Mouse (Mus musculus) limb, embryonic 11.5 days (tissue): ENCODE results near the gene Trim9. TPM values are rescaled to one million over a fixed set of nuclear protein-coding genes. Genes with fewer than 3 reads are reported as not detected.

Experiments
- ATAC-seq: fragments of 200-750 bp; cut with Nextera tagmentation; 2 replicates; pipeline ENCODE4 v1.8.0; 2017; ENCODE audit warnings: low read depth; ENCODE audit not compliant: insufficient number of reproducible peaks, low FRiP score, low TSS enrichment
- DNase-seq: peaks from one replicate; pipeline ENCODE4 v3.0.0-alpha.2; 2015; ENCODE audit warnings: low spot score
- H3K27ac ChIP-seq: fragments of 300-500 bp; sonication (generic); replicated peaks from 2 replicates; pipeline ENCODE4 v1.5.1; 2014; ENCODE audit warnings: low read depth, mild to moderate bottlenecking, low read length
- H3K27me3 ChIP-seq: fragments of 300-500 bp; sonication (generic); 2 replicates; pipeline ENCODE4 v1.6.1; 2014; ENCODE audit warnings: mild to moderate bottlenecking, low read length, mixed read lengths; ENCODE audit not compliant: control insufficient read depth, insufficient read depth
- H3K36me3 ChIP-seq: fragments of 300-500 bp; sonication (generic); 2 replicates; pipeline ENCODE4 v1.6.1; 2014; ENCODE audit warnings: mild to moderate bottlenecking, low read length, moderate library complexity, mixed read lengths; ENCODE audit not compliant: control insufficient read depth, insufficient read depth
- H3K4me1 ChIP-seq: fragments of 300-500 bp; sonication (generic); 2 replicates; pipeline ENCODE4 v1.6.1; 2014; ENCODE audit warnings: low read length, mixed read lengths; ENCODE audit not compliant: control insufficient read depth, insufficient read depth
- H3K4me2 ChIP-seq: fragments of 300-500 bp; sonication (generic); 2 replicates; pipeline ENCODE4 v1.6.1; 2014; ENCODE audit warnings: low read depth, mild to moderate bottlenecking, moderate library complexity; ENCODE audit not compliant: severe bottlenecking
- H3K4me3 ChIP-seq: fragments of 300-500 bp; sonication (generic); 2 replicates; pipeline ENCODE4 v1.5.1; 2014; ENCODE audit warnings: low read depth, low read length
- H3K9ac ChIP-seq: fragments of 300-500 bp; sonication (generic); 2 replicates; pipeline ENCODE4 v1.6.1; 2014; ENCODE audit warnings: mild to moderate bottlenecking, low read length
- H3K9me3 ChIP-seq: fragments of 300-500 bp; sonication (generic); 2 replicates; pipeline ENCODE4 v1.6.1; 2016; ENCODE audit warnings: low read length; ENCODE audit not compliant: control insufficient read depth
- WGBS: fragments of 180-500 bp; shearing (Covaris S2); extraction: QIAGEN DNeasy Blood & Tissue Kit; methylation state at CpG from one replicate; pipeline ENCODE4 v1.1.7; 2014; 5-methylcytosine and 5-hydroxymethylcytosine counted together
- polyA plus RNA-seq: library from polyadenylated mRNA; unstranded; fragments of >200 nt; fragmentation: Nextera tagmentation; extraction: Ambion mirVana; gene quantifications from 2 replicates; pipeline ENCODE4 v1.2.1, GENCODE M21; 2014

Gene Trim9
- polyA plus RNA-seq, 1 experiment from 2014 or later, result 0.40 TPM

GRCm38 (mm10) chr12:70307881-70308280 lies 39.5 kb downstream of the Trim9 start:
- no peak for DNase-seq
- Histone ChIP-seq H3K9me3 (no peaks in the 10 kb centered on the region), H3K4me1 (no peaks in the 10 kb centered on the region), H3K4me2 (no peak overlapping the region), H3K27ac (no peak overlapping the region), H3K4me3 (no peak overlapping the region), H3K36me3 (no peaks in the 10 kb centered on the region), H3K27me3 (no peaks in the 10 kb centered on the region), H3K9ac (no peak overlapping the region)
- no peak for ATAC-seq
- WGBS, result 88% methylated on average over 7 of the region's 7 CpGs

- ATAC-seq (no peak), DNase-seq (no peak)
- Histone ChIP-seq H3K9ac (no peak overlapping the region), H3K36me3 (no peaks in the 10 kb centered on the region), H3K27ac (no peak overlapping the region), H3K9me3 (no peaks in the 10 kb centered on the region), H3K27me3 (no peaks in the 10 kb centered on the region), H3K4me1 (no peaks in the 10 kb centered on the region), H3K4me2 (no peak overlapping the region), H3K4me3 (no peak overlapping the region)
- WGBS, result 90% methylated on average over 5 of the region's 5 CpGs
Measured at GRCm38 (mm10) chr12:70307062-70307461, 40.4 kb downstream of the Trim9 start.

- no peak overlapping the region for H3K27ac ChIP-seq
- no peaks in the 10 kb centered on the region for H3K36me3 ChIP-seq
- H3K4me1 ChIP-seq, result no peaks in the 10 kb centered on the region
- DNase-seq, result no peak
- no peaks in the 10 kb centered on the region for H3K9me3 ChIP-seq
- H3K4me3 ChIP-seq, result no peak overlapping the region
- no peak for ATAC-seq
- 86% methylated on average over 6 of the region's 6 CpGs for WGBS
- no peak overlapping the region for H3K9ac ChIP-seq
- H3K4me2 ChIP-seq, result no peak overlapping the region
- H3K27me3 ChIP-seq, result no peaks in the 10 kb centered on the region
Measured at GRCm38 (mm10) chr12:70304014-70304413, 43.4 kb downstream of the Trim9 start.

GRCm38 (mm10) chr12:70303525-70303924 lies 43.9 kb downstream of the Trim9 start:
- Histone ChIP-seq H3K4me2 (no peak overlapping the region), H3K27ac (no peak overlapping the region), H3K36me3 (no peaks in the 10 kb centered on the region), H3K4me1 (no peaks in the 10 kb centered on the region), H3K9me3 (no peaks in the 10 kb centered on the region), H3K4me3 (no peak overlapping the region), H3K9ac (no peak overlapping the region), H3K27me3 (no peaks in the 10 kb centered on the region)
- ATAC-seq, result no peak
- WGBS, result 87% methylated on average over 7 of the region's 7 CpGs
- DNase-seq, result no peak

- WGBS, result 78% methylated on average over 5 of the region's 5 CpGs
- no peak overlapping the region for H3K4me3 ChIP-seq
- no peak for DNase-seq
- no peak overlapping the region for H3K9ac ChIP-seq
- no peaks in the 10 kb centered on the region for H3K4me1 ChIP-seq
- H3K9me3 ChIP-seq, result no peaks in the 10 kb centered on the region
- H3K36me3 ChIP-seq, result no peaks in the 10 kb centered on the region
- H3K27ac ChIP-seq, result no peak overlapping the region
- no peak for ATAC-seq
- no peaks in the 10 kb centered on the region for H3K27me3 ChIP-seq
- no peak overlapping the region for H3K4me2 ChIP-seq
Measured at GRCm38 (mm10) chr12:70302022-70302720, 45.2 kb downstream of the Trim9 start.

- no peaks in the 10 kb centered on the region for H3K4me1 ChIP-seq
- ATAC-seq (no peak), DNase-seq (no peak)
- no peak overlapping the region for H3K27ac ChIP-seq
- WGBS, result 75% methylated on average over 5 of the region's 5 CpGs
- H3K9ac ChIP-seq, result no peak overlapping the region
- no peak overlapping the region for H3K4me2 ChIP-seq
- no peak overlapping the region for H3K4me3 ChIP-seq
- no peaks in the 10 kb centered on the region for H3K27me3 ChIP-seq
- H3K9me3 ChIP-seq, result no peaks in the 10 kb centered on the region
- H3K36me3 ChIP-seq, result no peaks in the 10 kb centered on the region
Measured at GRCm38 (mm10) chr12:70293927-70294684, 53.3 kb downstream of the Trim9 start.

GRCm38 (mm10) chr12:70293165-70293926 lies 54.1 kb downstream of the Trim9 start:
- Histone ChIP-seq H3K4me2 (no peak overlapping the region), H3K9me3 (no peaks in the 10 kb centered on the region), H3K4me1 (no peaks in the 10 kb centered on the region), H3K9ac (no peak overlapping the region), H3K27ac (no peak overlapping the region), H3K4me3 (no peak overlapping the region), H3K36me3 (no peaks in the 10 kb centered on the region), H3K27me3 (no peaks in the 10 kb centered on the region)
- ATAC-seq (no peak), DNase-seq (no peak)
- 92% methylated on average over 10 of the region's 10 CpGs for WGBS

- Histone ChIP-seq H3K36me3 (no peaks in the 10 kb centered on the region), H3K27ac (no peak overlapping the region), H3K9ac (no peak overlapping the region), H3K4me2 (no peak overlapping the region), H3K27me3 (no peaks in the 10 kb centered on the region), H3K4me1 (no peaks in the 10 kb centered on the region), H3K9me3 (no peaks in the 10 kb centered on the region), H3K4me3 (no peak overlapping the region)
- DNase-seq (no peak), ATAC-seq (no peak)
- 87% methylated on average over 5 of the region's 5 CpGs for WGBS
Measured at GRCm38 (mm10) chr12:70285521-70285920, 61.9 kb downstream of the Trim9 start.
